Mouse (Mus musculus) hindbrain, embryonic 15.5 days (tissue): ENCODE results near the gene Ggt1. TPM values are rescaled to one million over a fixed set of nuclear protein-coding genes. Genes with fewer than 3 reads are reported as not detected.
A peak's percentile ranks its signal among the peaks of the same experiment; 100 is the strongest.

Experiments
- ATAC-seq: fragments of 200-750 bp; cut with Nextera tagmentation; 2 replicates; pipeline ENCODE4 v1.8.0; 2017; ENCODE audit warnings: low read depth, moderate number of reproducible peaks, moderate TSS enrichment; ENCODE audit not compliant: low FRiP score
- H3K27ac ChIP-seq: fragments of 300-500 bp; sonication (generic); replicated peaks from 2 replicates; pipeline ENCODE4 v1.5.1; 2015; ENCODE audit warnings: mild to moderate bottlenecking, inconsistent platforms
- H3K27me3 ChIP-seq: fragments of 300-500 bp; sonication (generic); 2 replicates; pipeline ENCODE4 v1.6.1; 2015; ENCODE audit warnings: control low read depth, inconsistent platforms
- H3K36me3 ChIP-seq: fragments of 300-500 bp; sonication (generic); 2 replicates; pipeline ENCODE4 v1.6.1; 2015; ENCODE audit warnings: control low read depth, inconsistent platforms
- H3K4me1 ChIP-seq: fragments of 300-500 bp; sonication (generic); replicated peaks from 2 replicates; pipeline ENCODE4 v1.6.1; 2015; ENCODE audit warnings: control low read depth, inconsistent platforms
- H3K4me2 ChIP-seq: fragments of 300-500 bp; sonication (generic); 2 replicates; pipeline ENCODE4 v1.6.1; 2015; ENCODE audit warnings: moderate library complexity, mild to moderate bottlenecking, inconsistent platforms
- H3K4me3 ChIP-seq: fragments of 300-500 bp; sonication (generic); 2 replicates; pipeline ENCODE4 v1.5.1; 2015; ENCODE audit warnings: mild to moderate bottlenecking, inconsistent platforms
- H3K9ac ChIP-seq: fragments of 300-500 bp; sonication (generic); 2 replicates; pipeline ENCODE4 v1.6.1; 2015; ENCODE audit warnings: inconsistent platforms
- H3K9me3 ChIP-seq: fragments of 300-500 bp; sonication (generic); 2 replicates; pipeline ENCODE4 v1.6.1; 2016; ENCODE audit warnings: control low read depth, inconsistent platforms
- WGBS: fragments of 180-500 bp; shearing (Covaris S2); methylation state at CpG from one replicate; pipeline ENCODE4 v1.1.7; 2015; 5-methylcytosine and 5-hydroxymethylcytosine counted together
- polyA plus RNA-seq: library from polyadenylated mRNA; unstranded; fragments of >200 nt; fragmentation: Nextera tagmentation; extraction: Ambion mirVana; gene quantifications from 2 replicates; pipeline ENCODE4 v1.2.1, GENCODE M21; 2015

The Ggt1 gene
- polyA plus RNA-seq, 1 experiment from 2014 or later: 1.3 TPM

- 93% methylated on average over 4 of the region's 4 CpGs for WGBS
- Histone ChIP-seq H3K4me2 (no peak overlapping the region), H3K4me1 (no peaks in the 10 kb centered on the region), H3K9ac (no peak overlapping the region), H3K27ac (no peak overlapping the region), H3K27me3 (no peaks in the 10 kb centered on the region), H3K9me3 (no peaks in the 10 kb centered on the region), H3K4me3 (no peak overlapping the region), H3K36me3 (no peaks in the 10 kb centered on the region)
- no peak for ATAC-seq
Observed at GRCm38 (mm10) chr10:75616044-75616443, 54.6 kb downstream of the Ggt1 start.

DNA sequence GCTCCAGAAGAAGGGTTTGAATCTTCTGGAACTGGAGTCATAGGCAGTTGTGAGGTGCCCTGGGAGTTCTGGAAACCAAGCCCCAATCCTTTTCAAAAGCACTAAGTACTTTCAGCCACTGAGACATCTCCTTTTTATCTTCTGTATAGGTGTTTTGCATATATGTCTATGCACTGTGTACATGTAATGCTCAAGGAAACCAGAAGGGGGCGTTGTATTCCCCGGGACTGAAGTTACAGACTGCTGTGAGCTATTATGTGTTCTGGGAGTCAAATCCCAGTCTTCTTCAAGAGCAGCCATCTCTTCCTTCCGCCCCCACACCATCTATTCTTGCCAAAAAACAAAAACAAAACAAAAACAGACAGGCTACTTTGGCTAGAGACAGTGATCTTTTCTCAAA, 59.4 kb downstream of the Ggt1 start:
- no peak for ATAC-seq
- no peaks in the 10 kb centered on the region for H3K9me3 ChIP-seq
- WGBS: 54% methylated on average over 3 of the region's 3 CpGs

DNA sequence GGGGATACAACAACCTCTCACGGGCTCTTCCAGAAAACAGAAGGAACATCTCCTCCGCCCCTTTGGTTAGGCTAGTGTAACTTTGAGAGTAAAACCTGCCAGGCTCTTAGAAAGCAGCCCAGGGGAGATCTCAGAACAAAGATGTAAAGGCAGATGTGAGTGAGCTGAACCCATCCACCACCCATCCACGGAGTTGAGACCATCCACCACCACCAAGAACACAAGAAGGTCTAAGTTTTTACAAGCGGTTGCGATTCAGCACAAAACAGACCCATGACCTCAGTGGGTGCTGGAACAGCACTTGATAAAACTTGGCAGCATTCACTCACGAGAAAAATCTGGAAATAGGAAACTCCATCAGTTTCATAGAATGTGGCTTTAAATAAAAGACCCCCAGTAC, 64.5 kb downstream of the Ggt1 start:
- Histone ChIP-seq H3K4me1 (no peaks in the 10 kb centered on the region; the same call in 1 of the 2 replicates), H3K9me3 (no peaks in the 10 kb centered on the region), H3K9ac (no peak overlapping the region), H3K36me3 (no peaks in the 10 kb centered on the region), H3K4me2 (no peak overlapping the region), H3K27ac (no peak overlapping the region), H3K4me3 (no peak overlapping the region), H3K27me3 (no peaks in the 10 kb centered on the region)
- no peak for ATAC-seq
- 67% methylated on average over 6 of the region's 6 CpGs for WGBS

More for the DNA sequence above, 59.4 kb downstream of the Ggt1 start:
- Histone ChIP-seq H3K27ac (no peak overlapping the region), H3K36me3 (no peaks in the 10 kb centered on the region), H3K27me3 (no peaks in the 10 kb centered on the region), H3K4me3 (no peak overlapping the region), H3K4me2 (no peak overlapping the region), H3K4me1 (no peaks in the 10 kb centered on the region), H3K9ac (no peak overlapping the region)

GRCm38 (mm10) chr10:75626991-75627390, 65.6 kb downstream of the Ggt1 start:
- H3K4me1 ChIP-seq: no peaks in the 10 kb centered on the region; the same call in 1 of the 2 replicates
- H3K27ac ChIP-seq: no peak overlapping the region
- no peaks in the 10 kb centered on the region for H3K36me3 ChIP-seq
- H3K27me3 ChIP-seq: no peaks in the 10 kb centered on the region
- 79% methylated on average over 3 of the region's 3 CpGs for WGBS
- ATAC-seq: no peak
- no peak overlapping the region for H3K4me2 ChIP-seq
- no peak overlapping the region for H3K4me3 ChIP-seq
- H3K9me3 ChIP-seq: no peaks in the 10 kb centered on the region
- no peak overlapping the region for H3K9ac ChIP-seq

- Histone ChIP-seq H3K4me1 (no peaks in the 10 kb centered on the region; the same call in 1 of the 2 replicates), H3K9me3 (no peaks in the 10 kb centered on the region), H3K27me3 (no peaks in the 10 kb centered on the region), H3K27ac (no peak overlapping the region), H3K9ac (no peak overlapping the region), H3K4me3 (no peak overlapping the region), H3K36me3 (no peaks in the 10 kb centered on the region), H3K4me2 (no peak overlapping the region)
- 85% methylated on average over 3 of the region's 3 CpGs for WGBS
- ATAC-seq: no peak
Observed at GRCm38 (mm10) chr10:75627490-75627889, 66.1 kb downstream of the Ggt1 start.

- no peaks in the 10 kb centered on the region for H3K36me3 ChIP-seq
- no peaks in the 10 kb centered on the region for H3K27me3 ChIP-seq
- no peak overlapping the region for H3K4me3 ChIP-seq
- no peaks in the 10 kb centered on the region for H3K9me3 ChIP-seq
- H3K27ac ChIP-seq: no peak overlapping the region
- no peak overlapping the region for H3K9ac ChIP-seq
- WGBS: 48% methylated on average over 5 of the region's 5 CpGs
- no peak for ATAC-seq
- H3K4me2 ChIP-seq: no peak overlapping the region
- no peaks in the 10 kb centered on the region for H3K4me1 ChIP-seq
Observed at GRCm38 (mm10) chr10:75632633-75633032, 71.2 kb downstream of the Ggt1 start.

GRCm38 (mm10) chr10:75633048-75633447, 71.6 kb downstream of the Ggt1 start:
- no peak for ATAC-seq

GRCm38 (mm10) chr10:75633576-75634139, 72.3 kb downstream of the Ggt1 start:
- H3K4me3 ChIP-seq: no peak overlapping the region
- H3K9me3 ChIP-seq: no peaks in the 10 kb centered on the region
- ATAC-seq: no peak
- H3K4me1 ChIP-seq: no peaks in the 10 kb centered on the region
- WGBS: 88% methylated on average over 11 of the region's 14 CpGs
- no peak overlapping the region for H3K27ac ChIP-seq
- no peak overlapping the region for H3K4me2 ChIP-seq
- H3K36me3 ChIP-seq: no peaks in the 10 kb centered on the region
- H3K9ac ChIP-seq: no peak overlapping the region
- H3K27me3 ChIP-seq: no peaks in the 10 kb centered on the region

More at GRCm38 (mm10) chr10:75633048-75633447, 71.6 kb downstream of the Ggt1 start:
- Histone ChIP-seq H3K4me3 (no peak overlapping the region), H3K36me3 (no peaks in the 10 kb centered on the region), H3K9ac (no peak overlapping the region), H3K27me3 (no peaks in the 10 kb centered on the region), H3K27ac (no peak overlapping the region), H3K4me1 (no peaks in the 10 kb centered on the region), H3K9me3 (no peaks in the 10 kb centered on the region), H3K4me2 (no peak overlapping the region)
- WGBS: 67% methylated on average over 5 of the region's 5 CpGs

DNA sequence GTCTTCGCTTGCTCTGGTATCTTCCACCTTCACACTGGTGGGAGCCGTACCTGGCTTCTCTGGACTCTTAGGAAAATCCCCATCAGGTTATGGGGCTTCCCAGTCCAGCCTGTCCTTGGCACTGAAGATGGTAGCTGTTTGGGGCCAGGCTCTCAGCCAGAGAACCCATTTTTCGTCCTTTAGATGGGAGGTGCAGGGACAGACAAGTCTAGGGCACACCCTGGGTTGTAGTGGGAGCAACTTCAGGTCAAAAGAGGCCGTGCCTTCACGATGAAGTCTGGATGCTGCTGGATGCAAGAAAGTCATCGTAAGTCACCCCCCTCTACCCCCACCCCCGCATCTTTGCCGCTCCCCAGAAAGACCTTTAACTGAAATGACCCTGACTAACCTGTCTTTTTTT, 73.2 kb downstream of the Ggt1 start:
- no peak overlapping the region for H3K27ac ChIP-seq
- H3K27me3 ChIP-seq: no peaks in the 10 kb centered on the region
- no peak overlapping the region for H3K4me3 ChIP-seq
- 97% methylated on average over 8 of the region's 8 CpGs for WGBS
- H3K9ac ChIP-seq: no peak overlapping the region
- no peak for ATAC-seq
- H3K9me3 ChIP-seq: no peaks in the 10 kb centered on the region
- no peaks in the 10 kb centered on the region for H3K4me1 ChIP-seq
- H3K4me2 ChIP-seq: no peak overlapping the region
- H3K36me3 ChIP-seq: no peaks in the 10 kb centered on the region

GRCm38 (mm10) chr10:75635019-75635692, 73.8 kb downstream of the Ggt1 start:
- Histone ChIP-seq H3K4me2 (no peak overlapping the region), H3K9ac (no peak overlapping the region), H3K4me1 (no peaks in the 10 kb centered on the region), H3K36me3 (no peaks in the 10 kb centered on the region), H3K9me3 (no peaks in the 10 kb centered on the region), H3K27me3 (no peaks in the 10 kb centered on the region), H3K27ac (no peak overlapping the region), H3K4me3 (no peak overlapping the region)
- WGBS: 71% methylated on average over 14 of the region's 14 CpGs
- ATAC-seq: peak; percentile 21; the same call in 1 of the 2 replicates

- WGBS: 4% methylated on average over 9 of the region's 9 CpGs
- H3K4me1 ChIP-seq: no peaks in the 10 kb centered on the region
Observed at GRCm38 (mm10) chr10:75635693-75636055, 74.3 kb downstream of the Ggt1 start.

More at GRCm38 (mm10) chr10:75635693-75636055, 74.3 kb downstream of the Ggt1 start:
- Histone ChIP-seq H3K4me3 (no peak overlapping the region), H3K9me3 (no peaks in the 10 kb centered on the region), H3K9ac (no peak overlapping the region), H3K27ac (no peak overlapping the region), H3K36me3 (no peaks in the 10 kb centered on the region), H3K4me2 (no peak overlapping the region), H3K27me3 (no peaks in the 10 kb centered on the region)
- no peak for ATAC-seq
